Mouse (Mus musculus): ENCODE measurements at regions not wholly inside any gene's neighbourhood (a gene's known extent, or its start where the extent isn't known, plus 50 kb on each side); places are given as distances from the start of the nearest gene placed in this dataset.

- TF ChIP-seq POLR2A (IDR thresholded peaks at IDR 0.05; ENCODE audit: control insufficient read depth, extremely low read depth, insufficient read depth, low read length, poor library complexity), result no peak
- TF ChIP-seq CTCF (IDR thresholded peaks at IDR 0.05; ENCODE audit: borderline replicate concordance, control insufficient read depth, extremely low read depth, insufficient read depth, low read length, poor library complexity), result no peak
- no peaks in the 10 kb centered on the region for H3K4me1 ChIP-seq (replicated peaks; ENCODE audit: control insufficient read depth, insufficient read depth, low read length)
- no peak overlapping the region for H3K4me3 ChIP-seq (ENCODE audit: control insufficient read depth, insufficient read depth, low read length)
- 93% methylated on average over 5 of the region's 5 CpGs for WGBS
- DNase-seq, result no peak
- no peaks in the 10 kb centered on the region for H3K27me3 ChIP-seq (ENCODE audit: control insufficient read depth, insufficient read depth, low read length)
- H3K36me3 ChIP-seq (ENCODE audit: control insufficient read depth, insufficient read depth, low read length), result no peaks in the 10 kb centered on the region
- no peak overlapping the region for H3K27ac ChIP-seq (ENCODE audit: control insufficient read depth, insufficient read depth, low read length)
These were observed 110.9 kb upstream of the Irs2 start for GRCm38 (mm10) chr8:11119030-11119634.

GRCm38 (mm10) chr8:11116534-11116933, 108.3 kb upstream of the Irs2 start:
- Histone ChIP-seq H3K4me1 (replicated peaks; ENCODE audit: control insufficient read depth, insufficient read depth, low read length) (no peaks in the 10 kb centered on the region), H3K27ac (ENCODE audit: control insufficient read depth, insufficient read depth, low read length) (no peak overlapping the region), H3K4me3 (ENCODE audit: control insufficient read depth, insufficient read depth, low read length) (no peak overlapping the region), H3K36me3 (ENCODE audit: control insufficient read depth, insufficient read depth, low read length) (no peaks in the 10 kb centered on the region), H3K27me3 (ENCODE audit: control insufficient read depth, insufficient read depth, low read length) (no peaks in the 10 kb centered on the region)
- no peak for DNase-seq
- 60% methylated on average over 5 of the region's 5 CpGs for WGBS
- TF ChIP-seq CTCF (IDR thresholded peaks at IDR 0.05; ENCODE audit: borderline replicate concordance, control insufficient read depth, extremely low read depth, insufficient read depth, low read length, poor library complexity) (no peak), POLR2A (IDR thresholded peaks at IDR 0.05; ENCODE audit: control insufficient read depth, extremely low read depth, insufficient read depth, low read length, poor library complexity) (no peak)

- Histone ChIP-seq H3K27me3 (ENCODE audit: control insufficient read depth, insufficient read depth, low read length) (no peaks in the 10 kb centered on the region), H3K4me3 (ENCODE audit: control insufficient read depth, insufficient read depth, low read length) (no peak overlapping the region), H3K27ac (ENCODE audit: control insufficient read depth, insufficient read depth, low read length) (no peak overlapping the region), H3K4me1 (replicated peaks; ENCODE audit: control insufficient read depth, insufficient read depth, low read length) (no peaks in the 10 kb centered on the region), H3K36me3 (ENCODE audit: control insufficient read depth, insufficient read depth, low read length) (no peaks in the 10 kb centered on the region)
- no peak for DNase-seq
- TF ChIP-seq CTCF (IDR thresholded peaks at IDR 0.05; ENCODE audit: borderline replicate concordance, control insufficient read depth, extremely low read depth, insufficient read depth, low read length, poor library complexity) (no peak), POLR2A (IDR thresholded peaks at IDR 0.05; ENCODE audit: control insufficient read depth, extremely low read depth, insufficient read depth, low read length, poor library complexity) (no peak)
- WGBS, result 57% methylated on average over 6 of the region's 6 CpGs
These were observed 107.0 kb upstream of the Irs2 start for GRCm38 (mm10) chr8:11115210-11115609.

- no peaks in the 10 kb centered on the region for H3K27me3 ChIP-seq (ENCODE audit: control insufficient read depth, insufficient read depth, low read length)
- no peak for DNase-seq
- no peak overlapping the region for H3K4me3 ChIP-seq (ENCODE audit: control insufficient read depth, insufficient read depth, low read length)
- H3K4me1 ChIP-seq (replicated peaks; ENCODE audit: control insufficient read depth, insufficient read depth, low read length), result no peaks in the 10 kb centered on the region
- WGBS, result 90% methylated on average over 8 of the region's 8 CpGs
- TF ChIP-seq POLR2A (IDR thresholded peaks at IDR 0.05; ENCODE audit: control insufficient read depth, extremely low read depth, insufficient read depth, low read length, poor library complexity) (no peak), CTCF (IDR thresholded peaks at IDR 0.05; ENCODE audit: borderline replicate concordance, control insufficient read depth, extremely low read depth, insufficient read depth, low read length, poor library complexity) (no peak)
- H3K36me3 ChIP-seq (ENCODE audit: control insufficient read depth, insufficient read depth, low read length), result no peaks in the 10 kb centered on the region
- no peak overlapping the region for H3K27ac ChIP-seq (ENCODE audit: control insufficient read depth, insufficient read depth, low read length)
These were observed 106.3 kb upstream of the Irs2 start for GRCm38 (mm10) chr8:11114531-11114930.

GRCm38 (mm10) chr8:11112908-11113532, 104.8 kb upstream of the Irs2 start:
- no peak overlapping the region for H3K4me3 ChIP-seq (ENCODE audit: control insufficient read depth, insufficient read depth, low read length)
- peak; percentile 7 for DNase-seq
- H3K4me1 ChIP-seq (replicated peaks; ENCODE audit: control insufficient read depth, insufficient read depth, low read length), result no peaks in the 10 kb centered on the region
- H3K27ac ChIP-seq (ENCODE audit: control insufficient read depth, insufficient read depth, low read length), result no peak overlapping the region
- no peaks in the 10 kb centered on the region for H3K36me3 ChIP-seq (ENCODE audit: control insufficient read depth, insufficient read depth, low read length)
- TF ChIP-seq POLR2A (IDR thresholded peaks at IDR 0.05; ENCODE audit: control insufficient read depth, extremely low read depth, insufficient read depth, low read length, poor library complexity), result no peak
- TF ChIP-seq CTCF (IDR thresholded peaks at IDR 0.05; ENCODE audit: borderline replicate concordance, control insufficient read depth, extremely low read depth, insufficient read depth, low read length, poor library complexity), result no peak
- WGBS, result 23% methylated on average over 7 of the region's 7 CpGs
- H3K27me3 ChIP-seq (ENCODE audit: control insufficient read depth, insufficient read depth, low read length), result no peaks in the 10 kb centered on the region

- H3K27ac ChIP-seq (ENCODE audit: control insufficient read depth, insufficient read depth, low read length), result no peak overlapping the region
- no peaks in the 10 kb centered on the region for H3K4me1 ChIP-seq (replicated peaks; ENCODE audit: control insufficient read depth, insufficient read depth, low read length)
- H3K27me3 ChIP-seq (ENCODE audit: control insufficient read depth, insufficient read depth, low read length), result no peaks in the 10 kb centered on the region
- H3K36me3 ChIP-seq (ENCODE audit: control insufficient read depth, insufficient read depth, low read length), result no peaks in the 10 kb centered on the region
- TF ChIP-seq CTCF (IDR thresholded peaks at IDR 0.05; ENCODE audit: borderline replicate concordance, control insufficient read depth, extremely low read depth, insufficient read depth, low read length, poor library complexity) (no peak), POLR2A (IDR thresholded peaks at IDR 0.05; ENCODE audit: control insufficient read depth, extremely low read depth, insufficient read depth, low read length, poor library complexity) (no peak)
- WGBS, result 80% methylated on average over 2 of the region's 2 CpGs
- DNase-seq, result no peak
- no peak overlapping the region for H3K4me3 ChIP-seq (ENCODE audit: control insufficient read depth, insufficient read depth, low read length)
These were observed 103.7 kb upstream of the Irs2 start for GRCm38 (mm10) chr8:11111987-11112386.
